Mouse (Mus musculus): ENCODE data around the gene Mum1l1. TPM values are rescaled to one million over a fixed set of nuclear protein-coding genes. Genes with fewer than 3 reads are reported as not detected.
A peak's percentile ranks its signal among the peaks of the same experiment; 100 is the strongest.
"Not testable (repeated sequence)": the region's sequence is repeated elsewhere in the genome, so short reads cannot be mapped to it uniquely, and the experiment has no call there.

Gene Mum1l1
- total RNA-seq (2012; rRNA removed) (3.7 and 3.9 TPM in 2 replicates), total RNA-seq (2014; rRNA removed) (15.0 and 15.5 TPM in 2 replicates), polyA plus RNA-seq (2012; ENCODE audit: insufficient read length, low read depth) (4.4 and 4.5 TPM in 2 replicates)

DNA sequence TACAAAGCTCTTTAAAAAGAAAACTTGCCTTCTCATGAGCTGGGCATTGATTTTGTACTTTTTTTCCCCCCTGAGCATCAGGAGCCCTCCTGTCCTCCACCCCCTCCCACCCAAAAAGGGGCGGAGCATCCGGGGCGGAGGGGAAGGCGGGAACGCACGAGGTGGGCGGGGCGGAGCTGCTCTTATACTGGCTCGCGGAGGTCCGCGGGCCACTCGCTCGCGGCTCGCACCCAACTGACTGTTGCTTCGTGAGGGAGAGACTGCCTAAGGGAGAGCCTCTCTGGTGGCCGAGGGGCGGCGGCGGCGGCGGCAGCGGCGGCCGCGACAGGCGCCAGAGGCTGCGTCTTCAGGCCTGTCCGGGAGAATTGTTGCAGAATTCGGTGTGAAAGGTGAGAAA is at the start of gene Mum1l1:
Gene Mum1l1 (plus strand): TSS at position 214 of the 397 bp plus-strand sequence.
- Histone ChIP-seq H3K79me2 (replicated peaks; ENCODE audit: control insufficient read depth, extremely low read depth, insufficient read depth, poor library complexity, severe bottlenecking) (no peaks in the 10 kb centered on the region), H3K27me3 (replicated peaks) (no peaks in the 10 kb centered on the region), H3K4me1 (ENCODE audit: control insufficient read depth in 1 of 2, insufficient read depth in 2 of 2) (no peaks in the 10 kb centered on the region), H3K4me2 (ENCODE audit: insufficient read depth, low read depth, poor library complexity, severe bottlenecking) (no peak within 1 kb of the TSS), H3K4me3 (replicated peaks in 1 of 3; ENCODE audit: low read depth in 2 of 3, low read length in 2 of 3, poor library complexity in 1 of 3) (no peak within 1 kb of the TSS), H3K27ac (ENCODE audit: insufficient read depth, low read depth) (no peak within 1 kb of the TSS), H3K9ac (ENCODE audit: insufficient read depth, low read depth) (no peak within 1 kb of the TSS), H3K36me3 (replicated peaks in 1 of 2; ENCODE audit: control insufficient read depth in 1 of 2, insufficient read depth in 1 of 2, low read length in 1 of 2) (no peaks in the 10 kb centered on the region), H3K9me3 (replicated peaks; ENCODE audit: low read length) (no peaks in the 10 kb centered on the region)
- TF ChIP-seq EP300 (IDR thresholded peaks at IDR 0.05; ENCODE audit: low read length), result no peak
- in situ Hi-C loops (cut with MboI; ENCODE audit: low pct_ligation_motif_present, low pct_unique_long_range_greater_than_20kb, low sequenced_read_pairs) (no loop called here), dilution Hi-C loops (cut with MboI; ENCODE audit: extremely low pct_ligation_motif_present, extremely low pct_unique_long_range_greater_than_20kb, low sequenced_read_pairs) (no loop called here)
- DNase-seq (ENCODE audit: extremely low read depth), result no peak

DNA sequence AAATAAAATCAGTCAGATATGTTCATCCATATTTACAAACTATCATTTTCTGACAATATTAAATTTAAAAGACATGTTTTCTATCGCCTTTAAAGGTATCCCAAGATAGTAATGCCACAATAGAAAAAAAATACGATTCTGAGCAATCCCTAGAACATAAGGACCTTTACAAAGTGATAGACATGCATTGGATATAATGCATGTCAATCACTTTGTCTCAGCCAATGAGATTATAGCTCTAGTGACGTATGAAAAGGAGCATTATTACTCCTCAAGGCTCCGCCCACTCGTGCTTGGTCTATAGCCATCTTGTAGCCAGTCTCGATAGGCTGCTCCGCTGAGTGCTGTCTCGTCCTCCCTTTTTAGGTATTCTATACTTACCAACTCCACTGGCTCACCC is 30.9 kb upstream of the Mum1l1 start, which contains the start of gene 4933428M09Rik:
Gene 4933428M09Rik (plus strand): TSS at position 301 of the 400 bp plus-strand sequence.
- Histone ChIP-seq H3K9me3 (replicated peaks; ENCODE audit: low read length) (no peaks in the 10 kb centered on the region), H3K4me1 (ENCODE audit: control insufficient read depth in 1 of 2, insufficient read depth in 2 of 2) (no peaks in the 10 kb centered on the region), H3K4me2 (ENCODE audit: insufficient read depth, low read depth, poor library complexity, severe bottlenecking) (no peak within 1 kb of the TSS), H3K27me3 (replicated peaks) (no peaks in the 10 kb centered on the region), H3K9ac (ENCODE audit: insufficient read depth, low read depth) (no peak within 1 kb of the TSS), H3K79me2 (replicated peaks; ENCODE audit: control insufficient read depth, extremely low read depth, insufficient read depth, poor library complexity, severe bottlenecking) (no peaks in the 10 kb centered on the region), H3K4me3 (replicated peaks in 1 of 3; ENCODE audit: low read depth in 2 of 3, low read length in 2 of 3, poor library complexity in 1 of 3) (no peak within 1 kb of the TSS), H3K36me3 (replicated peaks in 1 of 2; ENCODE audit: control insufficient read depth in 1 of 2, insufficient read depth in 1 of 2, low read length in 1 of 2) (no peaks in the 10 kb centered on the region), H3K27ac (ENCODE audit: insufficient read depth, low read depth) (no peak within 1 kb of the TSS)
- dilution Hi-C loops (cut with MboI; ENCODE audit: extremely low pct_ligation_motif_present, extremely low pct_unique_long_range_greater_than_20kb, low sequenced_read_pairs), result no loop called here
- in situ Hi-C loops (cut with MboI; ENCODE audit: low pct_ligation_motif_present, low pct_unique_long_range_greater_than_20kb, low sequenced_read_pairs), result no loop called here
- DNase-seq (ENCODE audit: extremely low read depth), result no peak
- no peak for TF ChIP-seq MAX (IDR thresholded peaks at IDR 0.05; ENCODE audit: low read length)
- TF ChIP-seq HCFC1 (IDR thresholded peaks at IDR 0.05; ENCODE audit: low read depth, low read length), result no peak
- no peak for TF ChIP-seq POLR2A (IDR thresholded peaks at IDR 0.05; ENCODE audit: low read depth, low read length)
- TF ChIP-seq JUND (conservative IDR thresholded peaks at IDR 0.05; ENCODE audit: low read depth, low read length), result no peak
- no peak for TF ChIP-seq TBP (conservative IDR thresholded peaks at IDR 0.05; ENCODE audit: low read depth, low read length)
- TF ChIP-seq ETS1 (conservative IDR thresholded peaks at IDR 0.05; ENCODE audit: low read depth, low read length), result no peak
- no peak for TF ChIP-seq MYC (IDR thresholded peaks at IDR 0.05; ENCODE audit: low read depth, low read length)
- no peak for TF ChIP-seq USF1 (IDR thresholded peaks at IDR 0.05; ENCODE audit: low read depth, low read length)
- TF ChIP-seq NELFE (IDR thresholded peaks at IDR 0.05; ENCODE audit: low read depth, low read length), result no peak
- TF ChIP-seq ZKSCAN1 (IDR thresholded peaks at IDR 0.05; ENCODE audit: borderline replicate concordance, low read depth, low read length), result no peak

- H3K4me3 ChIP-seq (replicated peaks in 1 of 3; ENCODE audit: low read depth in 2 of 3, low read length in 2 of 3, poor library complexity in 1 of 3); in situ Hi-C loops (cut with MboI; ENCODE audit: low pct_ligation_motif_present, low pct_unique_long_range_greater_than_20kb, low sequenced_read_pairs); H3K4me1 ChIP-seq (ENCODE audit: control insufficient read depth in 1 of 2, insufficient read depth in 2 of 2); H3K27me3 ChIP-seq (replicated peaks); H3K4me2 ChIP-seq (ENCODE audit: insufficient read depth, low read depth, poor library complexity, severe bottlenecking); H3K36me3 ChIP-seq (replicated peaks in 1 of 2; ENCODE audit: control insufficient read depth in 1 of 2, insufficient read depth in 1 of 2, low read length in 1 of 2); H3K27ac ChIP-seq (ENCODE audit: insufficient read depth, low read depth); dilution Hi-C loops (cut with MboI; ENCODE audit: extremely low pct_ligation_motif_present, extremely low pct_unique_long_range_greater_than_20kb, low sequenced_read_pairs); H3K9ac ChIP-seq (ENCODE audit: insufficient read depth, low read depth); H3K9me3 ChIP-seq (replicated peaks; ENCODE audit: low read length); H3K79me2 ChIP-seq (replicated peaks; ENCODE audit: control insufficient read depth, extremely low read depth, insufficient read depth, poor library complexity, severe bottlenecking): not testable (repeated sequence)
- TF ChIP-seq SMC3 (IDR thresholded peaks at IDR 0.05; ENCODE audit: low read depth, low read length), result peak; percentile 40
- TF ChIP-seq CTCF (conservative IDR thresholded peaks at IDR 0.05 in 1 of 2, IDR thresholded peaks at IDR 0.05 in 1 of 2; ENCODE audit: low read depth in 2 of 2, low read length in 2 of 2), result peak in 1 of 2 experiments; percentile 41; a peak in 1 of 4 replicates
- TF ChIP-seq RAD21 (IDR thresholded peaks at IDR 0.05; ENCODE audit: low read depth, low read length), result peak; percentile 38
- peak; percentile 8 for DNase-seq (ENCODE audit: extremely low read depth)
Observed at GRCm38 (mm10) chrX:139191506-139191905, 18.3 kb upstream of the Mum1l1 start.
